Mouse (Mus musculus) thymus, postnatal 4 days (tissue): ENCODE data around the gene 3110070M22Rik.
"Not testable (repeated sequence)": the region's sequence is repeated elsewhere in the genome, so short reads cannot be mapped to it uniquely, and the experiment has no call there.

ENCODE experiments used
- DNase-seq: peaks from one replicate; pipeline ENCODE4 v3.0.0; 2021

The 3110070M22Rik gene

GRCm38 (mm10) chr13:119487880-119488580, at the start of gene 3110070M22Rik, which contains the start of gene Tmem267:
3110070M22Rik (minus strand) TSS chr13:119488383.
Tmem267 (plus strand) TSS chr13:119488039.
- DNase-seq = peak; percentile 88

GRCm38 (mm10) chr13:119494938-119495337, 6.8 kb upstream of the 3110070M22Rik start:
- not testable (repeated sequence) for DNase-seq

- DNase-seq = not testable (repeated sequence)
Observed at GRCm38 (mm10) chr13:119492083-119492482, 3.9 kb upstream of the 3110070M22Rik start.

- DNase-seq = no peak
Observed at GRCm38 (mm10) chr13:119487354-119487753, 829 bp downstream of the 3110070M22Rik start.

- DNase-seq = no peak
Observed at GRCm38 (mm10) chr13:119477789-119478188, 10.4 kb downstream of the 3110070M22Rik start.

GRCm38 (mm10) chr13:119476631-119477030, 11.6 kb downstream of the 3110070M22Rik start:
- no peak for DNase-seq

GRCm38 (mm10) chr13:119462596-119463560, 25.3 kb downstream of the 3110070M22Rik start, which contains the start of gene 4833420G17Rik:
4833420G17Rik (plus strand) TSS chr13:119462768.
- DNase-seq = peak; percentile 89

- DNase-seq = no peak
Observed at GRCm38 (mm10) chr13:119461900-119462595, 26.1 kb downstream of the 3110070M22Rik start.

GRCm38 (mm10) chr13:119456342-119456741, 31.8 kb downstream of the 3110070M22Rik start:
- no peak for DNase-seq

GRCm38 (mm10) chr13:119455082-119455481, 33.1 kb downstream of the 3110070M22Rik start:
- no peak for DNase-seq

GRCm38 (mm10) chr13:119453563-119453962, 34.6 kb downstream of the 3110070M22Rik start:
- DNase-seq = no peak

GRCm38 (mm10) chr13:119442244-119442643, 45.9 kb downstream of the 3110070M22Rik start:
- DNase-seq = no peak
